Mouse (Mus musculus): Measurements from ENCODE around the gene Dcaf12.

DNA sequence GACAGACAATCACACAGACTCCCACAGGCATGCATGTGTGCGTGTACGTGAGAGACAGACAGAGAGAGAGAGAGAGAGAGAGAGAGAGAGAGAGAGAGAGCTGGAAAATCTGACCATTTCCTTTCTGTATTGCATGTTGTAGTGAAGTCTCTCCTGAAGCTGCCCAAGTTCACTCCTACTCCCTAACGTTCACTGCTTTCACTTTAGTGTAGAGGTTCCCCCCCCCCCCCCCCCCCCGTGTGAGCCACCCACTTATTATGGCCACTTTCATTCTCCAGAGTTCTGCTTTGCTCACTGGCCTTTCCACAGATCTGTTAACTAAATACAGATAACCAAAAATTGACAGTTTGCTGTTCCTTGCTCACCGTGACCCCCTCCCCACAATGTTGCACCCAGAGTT is 33.1 kb upstream of the Dcaf12 start:
- TF ChIP-seq POLR2A (IDR thresholded peaks at IDR 0.05; ENCODE audit: extremely low read depth, insufficient read depth, low read length) (no peak), CTCF (IDR thresholded peaks at IDR 0.05; ENCODE audit: extremely low read depth, insufficient read depth, low read length) (no peak)

All from cortical plate, adult 2 months (tissue).